Mouse (Mus musculus): ENCODE data around the gene Rnf111.

- TF ChIP-seq CTCF (conservative IDR thresholded peaks at IDR 0.05 in 1 of 2, IDR thresholded peaks at IDR 0.05 in 1 of 2; ENCODE audit: low read depth in 2 of 2, low read length in 2 of 2) (no peak), MAFK (IDR thresholded peaks at IDR 0.05; ENCODE audit: insufficient replicate concordance, low read length) (no peak), RAD21 (IDR thresholded peaks at IDR 0.05; ENCODE audit: low read depth, low read length) (no peak), ZNF384 (IDR thresholded peaks at IDR 0.05; ENCODE audit: low read depth, low read length) (no peak), TCF12 (IDR thresholded peaks at IDR 0.05; ENCODE audit: low read depth, low read length) (no peak), EP300 (IDR thresholded peaks at IDR 0.05; ENCODE audit: low read length) (no peak), JUND (conservative IDR thresholded peaks at IDR 0.05; ENCODE audit: low read depth, low read length) (no peak)
Measured at GRCm38 (mm10) chr9:70520651-70521050, 17.1 kb upstream of the Rnf111 start.
